Mouse (Mus musculus): ENCODE data around the gene Dnmt1.

GRCm38 (mm10) chr9:20976216-20976960 is 16.7 kb upstream of the Dnmt1 start, which contains the start of gene S1pr2:
- TF ChIP-seq CTCF (IDR thresholded peaks at IDR 0.05; ENCODE audit: low read depth) (peak; percentile 13; the same call in 1 of the 2 replicates), EP300 (optimal IDR thresholded peaks at IDR 0.05) (no peak)
